Mouse (Mus musculus) cerebellum, adult 11 months (tissue): ENCODE results near the gene Synpr.

Experiments used
- DNase-seq: peaks from one replicate; pipeline ENCODE4 v3.0.0; 2022

Gene Synpr

GRCm38 (mm10) chr14:13355569-13356362 is 71.2 kb downstream of the Synpr start:
- DNase-seq = peak; percentile 64

- peak; percentile 8 for DNase-seq
Measured at GRCm38 (mm10) chr14:13357101-13357667, 72.6 kb downstream of the Synpr start.

GRCm38 (mm10) chr14:13358037-13358436 is 73.5 kb downstream of the Synpr start:
- peak; percentile 16 for DNase-seq

DNA sequence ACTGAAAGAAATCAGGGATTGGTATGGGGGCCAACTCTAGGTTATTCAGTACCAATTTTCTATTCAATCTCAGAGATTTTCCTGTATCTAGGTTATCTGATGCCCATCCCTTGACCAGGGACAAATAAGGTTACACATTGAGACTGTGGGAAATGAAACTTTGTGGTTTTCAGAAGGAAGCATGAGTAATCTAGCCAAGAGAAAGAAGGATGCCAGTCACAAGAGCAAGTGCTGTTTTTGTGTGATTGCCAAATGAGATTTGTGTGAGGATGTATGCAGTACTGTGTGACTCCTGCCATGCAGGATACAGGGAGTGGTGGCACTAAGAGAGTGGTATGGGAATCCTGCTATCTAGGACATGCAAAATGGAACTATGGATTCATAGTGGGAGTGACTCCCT is 76.6 kb downstream of the Synpr start:
- no peak for DNase-seq

- no peak for DNase-seq
Measured at GRCm38 (mm10) chr14:13361642-13362041, 77.1 kb downstream of the Synpr start.

DNA sequence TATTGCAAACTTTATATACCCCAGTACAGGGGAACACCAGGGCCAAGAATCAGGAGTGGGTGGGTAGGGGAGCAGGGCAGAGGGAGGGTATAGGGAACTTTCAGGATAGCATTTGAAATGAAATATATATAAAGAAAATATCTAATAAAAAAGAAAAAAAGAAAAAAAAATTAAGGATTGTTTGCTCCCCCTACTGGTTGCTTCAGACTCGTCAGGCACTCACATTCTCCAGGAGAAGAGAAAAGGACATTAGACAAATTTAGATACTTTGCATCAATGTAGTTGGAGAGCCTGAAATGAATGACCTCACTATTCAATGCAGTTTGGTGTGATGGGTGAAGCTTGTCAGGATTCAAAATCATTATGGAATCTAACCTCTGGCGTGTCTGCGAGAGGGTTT is 83.7 kb downstream of the Synpr start:
- DNase-seq = no peak

DNA sequence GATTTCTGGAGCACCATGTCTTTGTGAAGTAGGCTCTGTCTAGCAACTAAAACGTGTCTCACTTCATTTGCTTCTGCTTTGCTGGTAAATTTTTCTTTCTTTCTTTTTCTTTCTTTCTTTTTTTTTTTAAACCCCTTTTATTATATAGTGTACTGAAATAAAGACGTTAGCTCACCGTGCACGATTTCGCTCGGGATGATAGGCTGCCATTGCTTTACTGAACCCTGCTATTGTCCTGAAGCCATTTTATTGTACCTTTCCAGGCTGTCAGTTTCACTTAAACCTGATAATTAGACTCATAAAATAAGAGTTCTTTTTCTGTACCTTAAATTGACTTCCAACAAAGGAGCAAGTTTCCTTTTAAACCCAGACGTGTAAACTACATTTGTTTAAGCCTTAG is 104.5 kb downstream of the Synpr start:
- no peak for DNase-seq

DNA sequence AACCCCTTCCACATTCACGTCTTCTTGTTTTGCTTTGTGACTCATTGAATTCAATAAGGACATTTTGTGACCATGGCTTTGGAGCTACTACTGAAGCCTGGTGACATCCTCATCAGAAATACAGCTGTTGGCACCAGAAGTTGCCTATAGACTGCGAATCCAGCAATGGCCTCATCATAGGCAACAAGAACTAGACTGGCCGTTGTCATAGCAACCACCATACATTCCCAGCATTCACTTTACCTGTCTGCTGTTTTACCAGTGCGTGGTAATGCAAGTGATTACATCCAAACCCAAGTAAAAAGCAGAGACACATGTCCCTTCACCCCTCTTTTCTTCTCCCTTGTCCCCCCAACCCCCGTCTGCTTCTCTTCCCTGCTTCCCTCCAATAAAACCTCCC is 105.4 kb downstream of the Synpr start:
- DNase-seq = no peak

- DNase-seq = no peak
Measured at GRCm38 (mm10) chr14:13399226-13400020, 114.8 kb downstream of the Synpr start.

GRCm38 (mm10) chr14:13411636-13412035 is 127.1 kb downstream of the Synpr start:
- DNase-seq = no peak

DNA sequence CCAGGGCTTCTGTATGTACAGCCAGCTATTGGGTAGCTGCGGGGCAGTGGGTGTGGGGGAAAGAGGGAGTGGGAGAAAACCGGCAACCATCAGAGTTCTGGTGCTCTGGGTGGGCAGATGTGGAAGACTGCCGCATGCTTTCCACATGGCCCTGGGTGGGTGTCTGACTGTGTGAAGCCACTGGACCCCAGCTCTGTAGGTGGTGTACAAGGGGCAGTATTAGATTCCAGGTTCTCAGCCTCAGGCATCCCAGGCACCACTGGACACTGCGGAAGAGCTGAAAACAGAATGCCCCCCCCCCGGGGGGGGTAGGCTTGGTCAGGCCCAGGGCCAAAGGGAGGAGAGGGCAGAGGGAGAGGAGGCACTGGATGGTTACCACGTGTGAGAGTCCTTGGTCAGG is 156.1 kb downstream of the Synpr start:
- no peak for DNase-seq

DNA sequence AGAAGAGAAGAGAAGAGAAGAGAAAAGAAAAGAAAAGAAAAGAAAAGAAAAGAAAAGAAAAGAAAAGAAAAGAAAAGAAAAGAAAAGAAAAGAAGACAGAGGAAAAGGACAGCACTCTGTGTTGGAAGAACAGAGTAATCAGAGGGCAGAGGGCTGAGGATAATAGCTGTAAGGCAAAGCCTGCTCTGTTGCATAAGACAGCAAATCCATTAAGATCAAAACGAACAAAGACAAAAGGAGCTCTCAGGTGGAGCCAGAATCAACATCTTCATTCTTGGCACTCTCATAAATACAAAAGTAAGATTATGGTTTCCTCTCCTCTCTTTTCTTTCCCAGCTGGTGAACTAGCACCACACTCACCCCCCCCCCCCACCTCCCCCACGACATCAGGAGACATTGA is 160.3 kb downstream of the Synpr start:
- no peak for DNase-seq

DNA sequence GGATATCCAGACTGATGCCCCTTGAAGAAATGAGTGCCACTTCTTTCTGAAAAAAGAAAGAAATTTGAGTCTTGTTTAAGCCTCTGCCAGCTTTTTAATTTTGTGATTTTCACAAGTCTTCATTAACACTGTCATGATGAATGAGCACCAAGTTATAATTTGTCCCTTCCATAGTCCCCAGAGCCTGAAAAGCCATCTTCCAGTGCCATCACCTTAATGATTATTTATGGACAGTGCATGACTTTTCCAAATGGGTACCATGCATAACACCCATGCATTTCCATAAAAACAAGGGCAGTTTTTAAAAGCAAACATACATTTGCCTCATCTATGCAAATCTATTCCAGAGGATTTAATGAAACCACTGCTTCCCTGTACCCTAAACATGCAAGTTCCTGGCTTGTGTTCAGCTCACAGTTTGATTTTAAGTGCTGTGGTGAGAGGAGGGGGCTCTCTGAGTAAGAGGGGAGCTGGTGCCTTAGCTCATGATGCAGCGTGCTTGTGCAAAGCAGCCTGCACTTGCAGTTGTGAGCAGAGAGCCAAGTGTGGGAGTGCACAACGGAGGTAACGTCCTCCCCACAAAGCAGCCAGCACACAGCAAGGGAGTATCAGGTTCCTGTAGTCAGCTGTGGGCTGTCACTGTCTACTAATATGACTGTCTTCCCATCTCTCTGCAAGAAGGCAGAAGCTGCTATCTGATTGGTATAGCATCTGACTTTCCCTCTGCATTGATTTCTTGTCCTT is 169.1 kb downstream of the Synpr start:
- no peak for DNase-seq

- DNase-seq = no peak
Measured at GRCm38 (mm10) chr14:13454991-13455390, 170.4 kb downstream of the Synpr start.

DNA sequence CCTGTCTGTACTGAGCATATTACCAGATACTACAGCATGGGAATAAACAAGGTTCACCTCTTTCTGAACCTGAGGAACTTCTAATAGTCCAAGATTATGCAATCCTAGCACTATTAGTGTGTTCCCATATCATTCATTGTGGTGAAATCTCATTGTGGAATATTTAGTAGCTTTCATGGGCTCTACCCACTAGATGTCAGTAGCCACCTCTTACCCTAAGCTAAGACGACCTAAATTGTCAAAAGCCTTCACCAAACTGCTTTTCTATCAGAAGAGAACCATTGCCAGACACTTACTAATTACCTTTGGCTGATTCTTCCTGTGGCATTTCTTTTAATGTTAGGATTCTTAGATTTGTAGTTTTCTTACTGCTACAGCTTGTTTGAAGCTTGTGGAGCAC is 174.8 kb downstream of the Synpr start:
- no peak for DNase-seq

DNA sequence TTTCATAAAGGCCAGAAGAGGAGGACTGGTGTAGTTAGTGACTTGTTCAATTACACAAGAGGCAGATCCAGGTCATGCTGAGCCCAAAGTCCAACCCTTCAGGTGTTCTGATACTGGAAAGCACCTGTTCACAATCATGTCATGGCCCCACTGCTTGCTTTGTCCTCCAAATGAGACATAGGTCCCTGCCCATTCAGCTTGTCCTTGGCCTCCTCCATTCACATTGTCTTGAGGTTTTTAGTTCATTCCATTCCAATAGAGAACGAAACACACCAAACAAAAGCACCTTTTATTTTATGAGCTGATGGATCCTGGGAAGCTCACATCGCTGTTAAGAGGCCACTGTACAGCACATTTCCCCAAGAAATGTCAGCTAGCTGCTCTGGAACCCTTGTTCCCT is 184.6 kb downstream of the Synpr start:
- no peak for DNase-seq

- no peak for DNase-seq
Measured at GRCm38 (mm10) chr14:13477821-13478220, 193.2 kb downstream of the Synpr start.

GRCm38 (mm10) chr14:13505355-13505754 is 220.8 kb downstream of the Synpr start:
- no peak for DNase-seq

DNA sequence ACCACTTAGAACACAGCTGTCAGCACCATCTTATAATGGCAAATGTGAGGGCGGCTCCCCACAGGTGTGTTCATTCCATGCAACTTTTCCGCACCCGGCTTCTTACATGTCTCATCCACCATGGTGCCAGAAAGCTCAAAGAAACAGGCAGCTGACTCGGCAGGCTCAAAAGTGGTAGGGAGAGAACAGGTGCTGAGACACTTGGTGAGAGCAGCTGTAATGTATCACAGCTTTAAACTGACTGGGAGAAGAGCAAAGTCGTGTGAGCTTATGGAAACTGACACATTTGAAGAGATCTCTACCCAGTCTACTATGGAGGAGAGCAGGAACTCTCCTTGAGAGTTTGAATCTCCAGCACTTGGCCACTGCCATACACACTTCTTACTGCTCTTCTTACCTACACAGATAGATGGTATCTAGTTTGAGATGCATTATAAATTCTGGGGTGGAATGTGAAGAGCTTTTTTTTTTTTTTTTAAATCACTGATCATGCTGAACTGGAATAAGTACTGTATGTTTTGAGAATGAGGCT is 234.1 kb downstream of the Synpr start:
- DNase-seq = no peak

- no peak for DNase-seq
Measured at GRCm38 (mm10) chr14:13519239-13520011, 234.8 kb downstream of the Synpr start.

- DNase-seq = no peak
Measured at GRCm38 (mm10) chr14:13547746-13548145, 263.2 kb downstream of the Synpr start.

GRCm38 (mm10) chr14:13551209-13551608 is 266.6 kb downstream of the Synpr start:
- DNase-seq = no peak
